ENCODE assay signal across 8 mouse cellular contexts in the genomic region with DNA sequence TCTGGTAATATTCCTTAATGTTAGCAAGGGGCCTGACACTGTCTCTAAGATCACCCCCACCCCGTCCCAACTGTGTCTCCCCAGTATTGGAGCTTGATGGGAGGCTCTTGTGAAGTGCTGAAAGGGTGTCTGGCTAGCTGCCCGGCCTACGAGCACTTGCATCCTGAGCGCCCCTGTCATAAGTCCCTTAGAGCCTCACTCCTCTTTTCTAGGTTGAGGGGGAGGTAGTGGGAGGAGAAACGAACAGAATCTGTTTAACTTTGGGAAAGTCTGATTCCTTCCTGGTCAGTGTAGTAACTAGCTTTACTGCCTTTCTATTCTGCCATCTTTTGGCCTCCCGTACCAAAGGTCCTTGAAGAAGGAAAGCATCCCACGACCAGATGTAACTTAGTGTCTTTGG.
DNase-seq lines count a peak whose midpoint lies in the region; ATAC-seq and TF ChIP-seq lines count a peak whose summit lies in the region.

No protein-coding gene starts in this region.

- peak overlapping the region; percentile 72 for H3K9ac ChIP-seq in intestine, embryonic 15.5 days
- H3K9ac ChIP-seq in liver, postnatal 0 days (replicated peaks), result peak overlapping the region; percentile 67

- H3K9me3 ChIP-seq in intestine, embryonic 15.5 days, result no peaks in the 10 kb centered on the region
- no peaks in the 10 kb centered on the region for H3K9me3 ChIP-seq in liver, postnatal 0 days (ENCODE audit: low read length)

- 10% methylated on average over 7 of the region's 7 CpGs for WGBS in intestine, embryonic 15.5 days
- WGBS in liver, postnatal 0 days (ENCODE audit: insufficient replicate concordance), result 20% methylated on average over 7 of the region's 7 CpGs

- peak; percentile 44 to 77 for DNase-seq in adrenal gland, adult (ENCODE audit: inconsistent age in 2 of 2, low spot score in 1 of 2)
- DNase-seq in adrenal gland, postnatal 4 days (ENCODE audit: low spot score in 2 of 2), result no peak
- DNase-seq in adrenal gland, adult 18-20 months (ENCODE audit: low spot score in 2 of 2), result peak; percentile 28 to 46
- DNase-seq in gastrocnemius, postnatal 10 days, result peak; percentile 70
- peak; percentile 44 for DNase-seq in liver, postnatal 0 days
- DNase-seq in skeletal muscle tissue, adult 2 months (ENCODE audit: low read depth, low spot score), result peak; percentile 57
- no peak for DNase-seq in layer of hippocampus, adult 8-10 months (ENCODE audit: low spot score in 2 of 2)

- peak overlapping the region; percentile 91 for H3K27ac ChIP-seq in intestine, embryonic 15.5 days
- H3K27ac ChIP-seq in liver, postnatal 0 days (ENCODE audit: low read depth), result peak overlapping the region; percentile 42

- no peaks in the 10 kb centered on the region for H3K27me3 ChIP-seq in intestine, embryonic 15.5 days (replicated peaks)
- H3K27me3 ChIP-seq in liver, postnatal 0 days (ENCODE audit: insufficient read depth, low read length), result peaks cover 4% of the 10 kb centered on the region; the same call in 1 of the 2 replicates

- ATAC-seq in intestine, embryonic 15.5 days, result peak; percentile 34; the same call in 1 of the 2 replicates
- ATAC-seq in liver, postnatal 0 days, result no peak

- no peaks in the 10 kb centered on the region for H3K36me3 ChIP-seq in intestine, embryonic 15.5 days
- no peaks in the 10 kb centered on the region for H3K36me3 ChIP-seq in liver, postnatal 0 days (replicated peaks; ENCODE audit: insufficient read depth, low read length)

- peak overlapping the region; percentile 90 for H3K4me2 ChIP-seq in intestine, embryonic 15.5 days (replicated peaks)
- peak overlapping the region; percentile 90 for H3K4me2 ChIP-seq in liver, postnatal 0 days (ENCODE audit: low read depth, low read length)

- peak overlapping the region; percentile 68 for H3K4me3 ChIP-seq in intestine, embryonic 15.5 days (replicated peaks)
- peak overlapping the region; percentile 56 for H3K4me3 ChIP-seq in liver, postnatal 0 days (ENCODE audit: low read depth, low read length)

- no peak for TF ChIP-seq EP300 in liver, postnatal 0 days (IDR thresholded peaks at IDR 0.05; ENCODE audit: low read depth)

- TF ChIP-seq CTCF in liver, postnatal 0 days (IDR thresholded peaks at IDR 0.05; ENCODE audit: low read depth), result no peak

- H3K4me1 ChIP-seq in intestine, embryonic 15.5 days (replicated peaks), result peaks cover 9% of the 10 kb centered on the region; the same call in 1 of the 2 replicates
- H3K4me1 ChIP-seq in liver, postnatal 0 days (ENCODE audit: insufficient read depth), result peaks cover 12% of the 10 kb centered on the region

Comparison
In these comparisons a context has a peak if more than half of its experiments do, and no peak if none do; other contexts are left out.
1. DNase-seq: peak in adrenal gland, adult (2 of 2), adrenal gland, adult 18-20 months (2 of 2), gastrocnemius, postnatal 10 days (single experiment), liver, postnatal 0 days (single experiment) and skeletal muscle tissue, adult 2 months (single experiment); none in adrenal gland, postnatal 4 days (0 of 2) and layer of hippocampus, adult 8-10 months (0 of 2).